Mouse (Mus musculus) embryonic fibroblast, embryonic 13.5 days (primary cell): ENCODE results near the gene Ppp1r2. TPM values are rescaled to one million over a fixed set of nuclear protein-coding genes. Genes with fewer than 3 reads are reported as not detected.
A peak's percentile ranks its signal among the peaks of the same experiment; 100 is the strongest.
"Not testable (repeated sequence)": the region's sequence is repeated elsewhere in the genome, so short reads cannot be mapped to it uniquely, and the experiment has no call there.

ENCODE experiments used
- H3K27ac ChIP-seq: 2 replicates; pipeline ENCODE4 v1.5.1; 2012; ENCODE audit warnings: low read length, control low read depth, inconsistent platforms; ENCODE audit not compliant: insufficient read depth
- H3K4me1 ChIP-seq: 2 replicates; pipeline ENCODE4 v1.6.1; 2011; ENCODE audit warnings: low read length; ENCODE audit not compliant: control insufficient read depth, insufficient read depth
- H3K4me3 ChIP-seq: 2 replicates; pipeline ENCODE4 v1.5.1; 2011; ENCODE audit warnings: mild to moderate bottlenecking, control low read depth, low read length; ENCODE audit not compliant: insufficient read depth
- CTCF ChIP-seq: IDR thresholded peaks from 2 replicates; pipeline ENCODE4 v1.5.1; 2011; ENCODE audit warnings: mild to moderate bottlenecking, control low read depth, low read length, moderate library complexity, borderline replicate concordance; ENCODE audit not compliant: insufficient read depth
- POLR2A ChIP-seq: IDR thresholded peaks from 2 replicates; pipeline ENCODE4 v1.6.1; 2011; ENCODE audit warnings: low read depth, mild to moderate bottlenecking, control low read depth, low read length, moderate library complexity
- polyA plus RNA-seq: library from polyadenylated mRNA; stranded (reverse); fragments of >200 nt; gene quantifications from 2 replicates; pipeline ENCODE4 v1.2.4, GENCODE M21; 2011; ENCODE audit warnings: low read depth; ENCODE audit not compliant: missing spikeins, insufficient read length

The Ppp1r2 gene
- polyA plus RNA-seq = 51.5 and 57.0 TPM in 2 replicates

GRCm38 (mm10) chr16:31274674-31275460 is at the start of gene Ppp1r2:
Ppp1r2 (minus strand) TSS chr16:31275277.
- Histone ChIP-seq H3K4me3 (peak within 1 kb of the TSS; percentile 99), H3K4me1 (peaks cover 10% of the 10 kb centered on the region; the same call in 1 of the 2 replicates)
- TF ChIP-seq CTCF (no peak), POLR2A (peak; percentile 86)

DNA sequence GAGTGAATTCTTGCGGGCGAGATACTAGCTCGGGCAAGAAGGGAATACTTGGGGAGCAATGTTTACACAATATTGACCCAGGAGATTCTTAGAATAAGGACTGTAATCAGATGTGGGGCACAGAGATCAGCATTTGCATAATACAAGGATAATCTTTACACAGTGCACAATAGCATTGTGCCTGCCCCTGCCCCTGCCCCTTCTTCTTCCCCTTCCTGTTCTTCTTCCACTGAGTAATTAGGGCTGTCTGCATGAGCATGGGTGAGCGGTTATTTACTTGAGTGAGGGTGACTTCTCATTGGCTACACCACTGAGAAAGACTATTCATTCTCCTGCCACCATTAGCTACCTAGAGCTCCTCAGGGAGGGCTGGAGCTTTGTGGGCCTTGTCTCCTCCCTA is 46.4 kb upstream of the Ppp1r2 start:
- H3K4me1 ChIP-seq = no peaks in the 10 kb centered on the region
- H3K4me3 ChIP-seq = no peak overlapping the region
- TF ChIP-seq POLR2A = no peak
- no peak for TF ChIP-seq CTCF
- no peak overlapping the region for H3K27ac ChIP-seq

More at GRCm38 (mm10) chr16:31274674-31275460, at the start of gene Ppp1r2:
- peak within 1 kb of the TSS; percentile 72 for H3K27ac ChIP-seq

DNA sequence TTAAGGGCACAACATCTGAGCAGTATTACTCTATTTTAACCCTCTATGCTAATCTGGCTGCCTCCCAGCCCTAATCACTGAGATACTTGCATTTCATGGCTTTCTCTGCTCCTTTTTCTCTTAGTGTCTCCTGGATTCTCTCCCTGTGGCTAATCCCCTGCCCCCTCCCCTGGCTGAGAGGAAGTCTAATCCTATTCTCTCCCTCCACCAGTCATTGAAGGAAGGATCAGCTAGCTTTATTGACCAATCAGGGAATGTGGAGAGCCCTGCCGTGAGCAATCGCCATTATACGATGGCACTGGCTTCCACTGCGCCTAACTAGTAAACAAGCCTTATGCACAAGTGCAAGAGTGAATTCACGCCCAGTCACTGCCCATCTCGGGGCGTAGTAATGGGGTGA is 45.9 kb upstream of the Ppp1r2 start:
- no peak for TF ChIP-seq POLR2A
- TF ChIP-seq CTCF = no peak
- no peak overlapping the region for H3K4me3 ChIP-seq
- H3K27ac ChIP-seq = no peak overlapping the region
- no peaks in the 10 kb centered on the region for H3K4me1 ChIP-seq

GRCm38 (mm10) chr16:31319723-31320122 is 44.6 kb upstream of the Ppp1r2 start:
- H3K27ac ChIP-seq, H3K4me3 ChIP-seq, H3K4me1 ChIP-seq: not testable (repeated sequence)

GRCm38 (mm10) chr16:31319316-31319715 is 44.2 kb upstream of the Ppp1r2 start:
- no peaks in the 10 kb centered on the region for H3K4me1 ChIP-seq
- H3K4me3 ChIP-seq = no peak overlapping the region
- no peak overlapping the region for H3K27ac ChIP-seq
- TF ChIP-seq POLR2A (no peak), CTCF (no peak)

GRCm38 (mm10) chr16:31318418-31318817 is 43.3 kb upstream of the Ppp1r2 start:
- Histone ChIP-seq H3K4me1 (no peaks in the 10 kb centered on the region), H3K27ac (no peak overlapping the region), H3K4me3 (no peak overlapping the region)
- no peak for TF ChIP-seq CTCF

- peak overlapping the region; percentile 48; the same call in 1 of the 2 replicates for H3K27ac ChIP-seq
- not testable (repeated sequence) for H3K4me3 ChIP-seq, H3K4me1 ChIP-seq
Measured at GRCm38 (mm10) chr16:31316246-31317143, 41.4 kb upstream of the Ppp1r2 start.

- Histone ChIP-seq H3K4me1 (no peaks in the 10 kb centered on the region), H3K4me3 (no peak overlapping the region), H3K27ac (peak overlapping the region; percentile 55; the same call in 1 of the 2 replicates)
- no peak for TF ChIP-seq POLR2A
- no peak for TF ChIP-seq CTCF
Measured at GRCm38 (mm10) chr16:31315294-31315693, 40.2 kb upstream of the Ppp1r2 start.

DNA sequence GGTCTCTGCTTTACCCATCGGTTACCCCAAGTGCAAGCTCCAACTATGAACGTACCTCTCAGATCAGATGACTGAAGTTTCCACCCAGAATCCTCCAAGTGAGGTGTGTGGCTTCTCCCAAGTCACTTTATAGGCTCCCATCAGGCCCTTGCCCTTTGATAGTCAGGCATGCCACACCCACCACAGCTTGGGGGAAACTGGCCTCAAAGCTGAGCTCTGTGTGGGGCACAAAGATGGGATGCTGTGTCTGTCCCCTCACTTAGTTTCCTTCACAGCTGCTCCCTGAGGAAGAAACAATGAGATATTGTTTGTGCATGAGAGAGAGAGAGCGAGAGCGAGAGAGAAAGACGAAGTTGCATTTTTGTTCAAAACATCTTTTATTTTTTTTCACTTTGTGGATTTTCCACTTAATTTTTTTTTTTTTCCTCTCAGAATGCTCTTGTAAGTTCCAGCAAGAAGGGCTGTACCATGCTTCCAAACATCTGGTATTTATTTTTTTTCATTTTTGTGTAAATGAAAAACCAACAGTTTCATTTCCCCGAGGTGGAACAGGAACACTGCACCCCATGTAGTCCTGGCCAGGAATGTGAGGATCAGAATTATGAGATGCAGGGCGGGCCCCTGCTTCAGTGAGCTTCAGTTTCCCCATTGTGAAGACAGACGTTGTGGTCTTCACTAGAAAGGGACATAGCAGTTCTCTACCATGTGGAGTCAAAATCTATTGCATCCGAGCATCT is 39.6 kb upstream of the Ppp1r2 start, which contains the start of gene Apod:
Gene Apod (minus strand): TSS at position 312 of the 737 bp plus-strand sequence.
- TF ChIP-seq CTCF = no peak
- no peak for TF ChIP-seq POLR2A
- H3K4me1 ChIP-seq = no peaks in the 10 kb centered on the region
- no peak within 1 kb of the TSS for H3K4me3 ChIP-seq
- H3K27ac ChIP-seq = peak within 1 kb of the TSS; percentile 55

GRCm38 (mm10) chr16:31313611-31314010 is 38.5 kb upstream of the Ppp1r2 start:
- TF ChIP-seq POLR2A (no peak), CTCF (no peak)
- no peak overlapping the region for H3K27ac ChIP-seq
- H3K4me3 ChIP-seq = no peak overlapping the region
- H3K4me1 ChIP-seq = no peaks in the 10 kb centered on the region
